Mouse (Mus musculus) CD4-positive, CD25-positive, alpha-beta regulatory T cell, adult 9 weeks (primary cell): ENCODE data around the gene Rflnb. TPM values are rescaled to one million over a fixed set of nuclear protein-coding genes. Genes with fewer than 3 reads are reported as not detected.

Source experiments
- polyA plus RNA-seq: library from polyadenylated mRNA; unstranded; fragments of 100-300 nt; shearing (Covaris generic); gene quantifications from one replicate; pipeline ENCODE4 v1.2.1, GENCODE M21; 2017

The Rflnb gene
- 19.4 TPM for polyA plus RNA-seq

GRCm38 (mm10) chr11:76027139-76028071, at the start of gene Rflnb:
TSS of gene Rflnb (minus strand) at chr11:76027782.

GRCm38 (mm10) chr11:75999440-76000155, 28.0 kb downstream of the Rflnb start, which contains the start of gene 1700016K19Rik:
TSS of gene 1700016K19Rik (plus strand) at chr11:75999912.

Other genes starting within 250 kb of the Rflnb start
- not detected for gene Doc2b, start 231.7 kb downstream of the Rflnb start, polyA plus RNA-seq
- 11.1 TPM for gene Rph3al, start 89.4 kb downstream of the Rflnb start, polyA plus RNA-seq
- 0.30 TPM for gene 1700016K19Rik, start 27.9 kb downstream of the Rflnb start, polyA plus RNA-seq
- gene Vps53, start 151.9 kb upstream of the Rflnb start, polyA plus RNA-seq: 74.1 TPM
- 5.7 TPM for gene Fam57a, start 151.9 kb upstream of the Rflnb start, polyA plus RNA-seq
- gene Dbil5, start 189.8 kb upstream of the Rflnb start, polyA plus RNA-seq: not detected
- 26.0 TPM for gene Gemin4, start 189.9 kb upstream of the Rflnb start, polyA plus RNA-seq
- gene Mrm3, start 215.9 kb upstream of the Rflnb start, polyA plus RNA-seq: 16.3 TPM
- 86.0 TPM for gene Glod4, start 215.9 kb upstream of the Rflnb start, polyA plus RNA-seq